Mouse (Mus musculus) cerebellum, adult 2 months (tissue): ENCODE measurements around the gene Elmo1. TPM values are rescaled to one million over a fixed set of nuclear protein-coding genes. Genes with fewer than 3 reads are reported as not detected.
A peak's percentile ranks its signal among the peaks of the same experiment; 100 is the strongest.

Experiments used
- DNase-seq, 2 experiments: peaks; one replicate each; pipeline ENCODE4 v3.0.0; 2021
- H3K27ac ChIP-seq: fragments of 200-500 bp; 2 replicates; pipeline ENCODE4 v1.5.1; 2012; ENCODE audit warnings: low read length, control low read depth, inconsistent platforms; ENCODE audit not compliant: insufficient read depth
- H3K27me3 ChIP-seq: fragments of 200-500 bp; 2 replicates; pipeline ENCODE4 v1.6.1; 2012; ENCODE audit warnings: inconsistent platforms, mild to moderate bottlenecking, low read length, moderate library complexity; ENCODE audit not compliant: control insufficient read depth, insufficient read depth
- H3K4me1 ChIP-seq: fragments of 200-500 bp; 2 replicates; pipeline ENCODE4 v1.6.1; 2011; ENCODE audit warnings: low read length; ENCODE audit not compliant: control insufficient read depth, insufficient read depth
- H3K4me3 ChIP-seq: fragments of 200-500 bp; replicated peaks from 2 replicates; pipeline ENCODE3; 2011; ENCODE audit warnings: mild to moderate bottlenecking, low read depth, low read length, control low read depth; ENCODE audit not compliant: insufficient read depth
- CTCF ChIP-seq: fragments of 200-500 bp; IDR thresholded peaks from 2 replicates; pipeline ENCODE4 v1.5.1; 2011; ENCODE audit warnings: low read depth, mild to moderate bottlenecking, control low read depth, low read length, moderate library complexity, borderline replicate concordance; ENCODE audit not compliant: insufficient read depth
- POLR2A ChIP-seq: fragments of 200-500 bp; IDR thresholded peaks from 2 replicates; pipeline ENCODE4 v1.6.1; 2011; ENCODE audit warnings: low read length, control low read depth, borderline replicate concordance; ENCODE audit not compliant: insufficient read depth
- WGBS: fragments of 180-500 bp; shearing (Covaris S2); methylation state at CpG from one replicate; pipeline ENCODE4 v1.1.7; 2018; 5-methylcytosine and 5-hydroxymethylcytosine counted together
- polyA plus RNA-seq: library from polyadenylated mRNA; depleted of rRNA; stranded (reverse); fragments of >200 nt; gene quantifications from 2 replicates; pipeline ENCODE4 v1.2.3, GENCODE M21; 2012

Elmo1 gene
- polyA plus RNA-seq, 1 experiment = 92.3 TPM

DNA sequence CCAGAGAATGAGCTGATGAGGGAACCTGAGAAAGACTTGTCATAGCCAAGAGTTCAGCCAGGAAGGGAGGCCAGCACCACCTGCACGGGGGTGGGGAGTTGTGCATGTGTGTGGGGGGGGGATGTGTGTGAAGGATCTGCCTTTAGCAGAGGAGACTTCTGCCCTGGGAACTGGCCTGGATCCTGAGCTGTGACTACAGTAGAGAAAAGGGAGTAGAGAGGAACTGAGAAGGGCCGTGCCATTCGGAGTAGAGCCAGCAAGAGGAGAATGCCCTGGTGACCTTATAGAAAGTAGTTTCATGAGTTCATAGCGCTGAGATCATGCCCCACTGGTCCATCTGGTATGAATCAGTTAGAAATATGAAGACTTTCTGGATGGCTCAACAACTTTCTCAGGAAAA lies 215.2 kb downstream of the Elmo1 start:
- Histone ChIP-seq H3K4me1 (peaks cover 13% of the 10 kb centered on the region), H3K27me3 (no peaks in the 10 kb centered on the region), H3K27ac (no peak overlapping the region), H3K4me3 (no peak overlapping the region)
- DNase-seq = no peak
- TF ChIP-seq CTCF = no peak
- TF ChIP-seq POLR2A = no peak
- WGBS = 67% methylated on average over 4 of the region's 4 CpGs

DNA sequence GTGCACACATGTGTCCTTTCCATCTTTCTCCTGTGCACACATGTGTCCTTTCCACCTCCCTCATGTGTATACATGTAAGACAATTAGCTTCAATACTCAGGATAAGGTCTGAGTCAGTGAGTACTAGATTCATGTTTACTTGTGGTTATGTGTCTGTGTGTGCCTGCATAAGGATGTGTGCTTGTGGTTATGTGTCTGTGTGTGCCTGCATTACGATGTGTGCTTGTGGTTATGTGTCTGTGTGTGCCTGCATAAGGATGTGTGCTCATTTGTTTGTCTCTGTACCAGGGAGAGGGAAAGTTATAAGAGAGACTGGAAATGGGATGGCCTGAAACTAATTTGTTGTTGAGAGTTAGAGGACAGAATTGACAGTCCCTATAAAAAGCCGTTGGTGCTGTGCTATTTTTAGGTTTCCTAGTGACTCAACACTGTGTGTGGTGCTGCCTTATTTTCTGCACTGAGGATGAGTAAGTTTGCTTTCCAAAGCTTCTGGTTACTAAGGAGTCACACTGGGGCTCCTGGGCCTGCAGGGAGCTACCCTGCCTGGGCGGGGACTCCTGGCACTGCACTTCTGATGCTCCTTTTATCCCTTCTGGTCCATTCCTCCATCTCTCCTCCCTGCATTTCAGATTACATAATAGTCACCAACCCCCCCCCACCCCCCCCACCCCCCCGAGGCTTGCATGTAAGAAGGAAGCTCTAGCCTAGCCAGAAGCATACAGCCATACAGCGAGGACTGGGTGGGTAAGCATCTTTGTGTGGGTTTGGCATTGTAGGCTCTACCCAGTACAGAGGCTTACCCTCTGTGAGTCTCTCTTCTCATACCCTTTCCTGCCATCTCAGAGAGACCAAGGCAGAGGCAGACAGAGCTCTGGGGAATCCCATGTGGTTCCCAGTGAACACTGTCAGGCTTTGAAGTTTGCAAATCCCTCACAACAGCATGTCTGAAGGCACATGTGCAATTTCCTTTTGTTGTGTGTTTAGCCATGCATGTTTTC lies 216.1 kb downstream of the Elmo1 start:
- DNase-seq = peak; percentile 35 to 49
- Histone ChIP-seq H3K27me3 (no peaks in the 10 kb centered on the region), H3K27ac (no peak overlapping the region), H3K4me3 (no peak overlapping the region), H3K4me1 (peaks cover 13% of the 10 kb centered on the region)
- TF ChIP-seq CTCF = no peak
- TF ChIP-seq POLR2A = no peak
- 32% methylated on average over 5 of the region's 5 CpGs for WGBS

DNA sequence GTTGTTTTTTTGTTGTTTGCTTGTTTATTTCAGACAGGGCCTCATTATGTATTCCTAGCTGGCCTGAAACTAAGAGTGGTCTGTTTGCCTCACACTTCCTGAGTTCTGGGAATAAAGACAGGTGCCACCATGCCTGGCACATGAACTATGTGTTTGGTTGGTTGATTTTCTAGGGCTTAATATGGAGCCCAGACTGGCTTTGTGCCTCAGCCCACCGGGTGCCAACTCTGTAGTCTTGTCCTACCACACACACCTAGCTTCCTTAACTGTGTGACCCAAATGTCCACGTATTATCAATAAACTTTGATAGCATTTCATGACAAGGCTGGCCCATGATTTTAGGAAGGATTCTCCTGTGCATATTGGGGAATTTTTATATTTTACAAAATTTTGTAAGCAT lies 217.0 kb downstream of the Elmo1 start:
- 35% methylated on average over 2 of the region's 2 CpGs for WGBS
- Histone ChIP-seq H3K27ac (no peak overlapping the region), H3K4me1 (peaks cover 13% of the 10 kb centered on the region), H3K27me3 (no peaks in the 10 kb centered on the region), H3K4me3 (no peak overlapping the region)
- TF ChIP-seq POLR2A = no peak
- no peak for TF ChIP-seq CTCF
- DNase-seq = peak in 1 of 2 experiments; percentile 44

DNA sequence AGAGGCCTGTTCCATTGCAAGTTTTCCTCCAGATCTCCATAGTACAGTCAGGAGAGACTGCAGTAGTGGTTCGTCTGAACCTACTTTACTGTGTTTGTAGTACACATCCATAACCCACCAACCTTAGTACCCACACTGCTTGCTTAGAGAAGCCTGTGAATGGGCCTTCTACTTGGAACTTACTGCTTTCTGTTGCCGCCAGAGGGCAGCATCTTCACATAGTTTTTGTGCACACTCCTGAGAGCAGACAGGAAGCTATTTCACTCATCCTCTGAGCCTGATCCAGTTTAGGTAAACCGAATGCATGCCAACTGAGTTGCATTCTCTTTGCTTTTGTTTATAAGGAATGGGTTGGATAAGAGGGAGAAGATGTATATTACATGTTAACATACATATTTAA lies 221.2 kb downstream of the Elmo1 start:
- Histone ChIP-seq H3K27ac (no peak overlapping the region), H3K4me3 (no peak overlapping the region), H3K27me3 (no peaks in the 10 kb centered on the region), H3K4me1 (peaks cover 5% of the 10 kb centered on the region; the same call in 1 of the 2 replicates)
- WGBS = 2% methylated on average over 3 of the region's 3 CpGs
- peak; percentile 78 to 84 for DNase-seq
- peak; percentile 85 for TF ChIP-seq CTCF
- TF ChIP-seq POLR2A = no peak

DNA sequence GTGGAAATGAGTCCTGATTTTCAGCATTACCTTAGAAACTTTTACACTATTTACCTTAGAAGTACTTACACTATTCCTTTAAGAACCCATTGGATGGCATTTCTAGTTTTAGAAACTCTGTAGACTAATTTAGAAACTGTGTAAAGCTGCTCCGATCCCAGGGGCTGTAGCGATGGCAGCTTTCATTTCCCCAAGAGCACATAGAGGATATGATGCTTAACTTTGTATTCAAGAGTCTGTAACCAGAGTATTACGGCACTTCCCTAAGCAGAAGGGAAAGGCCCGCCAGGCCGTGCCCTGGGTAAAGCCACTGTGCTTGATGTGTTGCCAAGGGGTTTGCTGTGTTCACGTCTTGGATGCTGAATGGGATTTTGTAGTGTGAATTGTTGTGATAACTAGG lies 222.9 kb downstream of the Elmo1 start:
- Histone ChIP-seq H3K4me3 (no peak overlapping the region), H3K4me1 (no peaks in the 10 kb centered on the region), H3K27ac (no peak overlapping the region), H3K27me3 (no peaks in the 10 kb centered on the region)
- WGBS = 85% methylated on average over 6 of the region's 6 CpGs
- DNase-seq = no peak
- TF ChIP-seq CTCF (no peak), POLR2A (no peak)

DNA sequence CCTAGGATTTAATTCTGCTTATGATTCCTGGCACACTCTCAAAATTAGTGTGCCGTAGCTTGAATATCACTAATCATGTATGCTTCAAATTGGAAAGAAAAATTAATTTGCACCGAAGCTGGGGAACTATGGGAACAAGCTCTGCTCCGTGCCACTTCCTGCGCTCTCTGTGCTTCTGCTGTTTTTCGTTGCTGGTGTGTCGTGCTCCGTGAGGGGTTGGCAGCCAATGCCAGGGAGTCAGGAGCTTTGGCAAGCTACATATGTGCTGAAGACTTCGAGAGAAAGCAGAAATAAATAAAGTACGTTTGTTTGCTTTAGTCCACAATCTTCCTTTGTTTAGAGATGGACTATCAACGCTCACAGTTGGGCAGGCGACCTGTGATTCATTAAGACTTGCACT lies 225.7 kb downstream of the Elmo1 start:
- no peak overlapping the region for H3K27ac ChIP-seq
- WGBS = 14% methylated on average over 11 of the region's 11 CpGs
- DNase-seq = peak; percentile 49 to 58

DNA sequence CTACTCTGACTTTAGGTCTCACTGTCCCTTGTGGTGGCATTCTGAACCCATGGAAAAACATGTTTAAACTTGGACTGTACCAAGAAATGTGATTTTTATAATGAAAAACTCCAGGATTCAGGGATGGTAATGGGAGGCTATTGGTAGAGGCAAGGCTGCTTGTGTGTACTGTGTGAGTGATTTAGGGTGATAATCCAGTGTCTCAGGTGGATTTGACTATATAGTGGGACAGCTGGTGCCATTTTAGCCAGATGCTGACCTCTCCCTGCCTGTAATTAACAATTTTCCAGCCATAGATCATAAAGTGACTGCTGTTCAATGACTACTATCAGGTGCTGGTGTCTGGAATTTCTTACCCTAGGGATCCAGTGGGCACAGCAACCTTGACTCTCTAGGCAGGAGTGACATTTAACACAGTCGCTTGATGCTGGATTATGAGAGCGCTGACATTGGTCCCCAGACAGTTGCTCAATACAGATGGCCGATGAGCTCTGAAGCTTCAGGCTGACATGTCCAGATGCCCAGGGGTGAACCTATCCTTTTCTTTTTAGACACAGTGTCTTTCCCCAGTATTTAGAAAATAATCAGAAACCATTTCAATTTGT lies 228.3 kb downstream of the Elmo1 start:
- Histone ChIP-seq H3K4me3 (no peak overlapping the region), H3K27ac (no peak overlapping the region), H3K4me1 (no peaks in the 10 kb centered on the region), H3K27me3 (no peaks in the 10 kb centered on the region)
- DNase-seq = no peak
- WGBS = 62% methylated on average over 3 of the region's 3 CpGs
- TF ChIP-seq POLR2A (no peak), CTCF (no peak)

More for the DNA sequence above, 225.7 kb downstream of the Elmo1 start:
- TF ChIP-seq CTCF = no peak
- TF ChIP-seq POLR2A = no peak
- Histone ChIP-seq H3K4me3 (peak overlapping the region; percentile 52), H3K4me1 (no peaks in the 10 kb centered on the region), H3K27me3 (no peaks in the 10 kb centered on the region)
